ENCODE assay signal across 14 mouse cellular contexts in the genomic region with DNA sequence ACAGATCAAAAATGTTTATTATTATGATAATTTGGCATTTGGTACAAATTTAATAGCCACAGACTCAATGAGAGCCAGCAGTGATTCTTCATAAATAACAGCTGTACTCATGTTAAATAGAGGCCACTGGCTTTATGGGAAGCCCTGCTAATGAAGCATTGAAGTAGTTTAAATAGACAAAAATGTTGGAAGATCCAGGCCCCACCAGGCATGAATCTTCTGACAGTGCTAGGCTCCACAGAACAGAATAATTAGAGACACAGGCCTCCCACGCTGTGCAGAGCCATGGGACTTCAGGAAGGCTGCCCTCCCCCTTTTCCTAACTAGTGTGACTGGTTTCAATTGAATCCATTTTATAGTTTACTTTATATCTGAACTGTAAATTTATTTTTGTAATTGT. TPM values are rescaled to one million over a fixed set of nuclear protein-coding genes. Genes with fewer than 3 reads are reported as not detected.
DNase-seq lines count a peak whose midpoint lies in the region; ATAC-seq and TF ChIP-seq lines count a peak whose summit lies in the region.
"Had no signal": no experiment of that assay in that cellular context is flagged by ENCODE, and none has a peak within 500 bp of the region (broad histone marks: within the 10 kb centered on the region; RNA-seq: fewer than 3 reads in every experiment).

No protein-coding gene starts in this region.

- ATAC-seq in intestine, embryonic 15.5 days, result peak; percentile 62
- ATAC-seq in intestine, postnatal 0 days, result no peak
- peak; percentile 54 for ATAC-seq in midbrain, embryonic 12.5 days (ENCODE audit: low FRiP score, low read depth)
- ATAC-seq in neural tube, embryonic 15.5 days (ENCODE audit: low FRiP score), result peak; percentile 38; the same call in 1 of the 2 replicates
- ATAC-seq: inflammation-experienced regulatory T-cells, adult 6 months had no signal

- no peak overlapping the region for H3K9ac ChIP-seq in intestine, embryonic 15.5 days
- no peak overlapping the region for H3K9ac ChIP-seq in intestine, postnatal 0 days (ENCODE audit: low read depth, low read length)
- no peak overlapping the region for H3K9ac ChIP-seq in midbrain, embryonic 12.5 days (replicated peaks)
- H3K9ac ChIP-seq in neural tube, embryonic 15.5 days (replicated peaks), result no peak overlapping the region
- H3K9ac ChIP-seq: liver, embryonic 14.5 days had no signal

- no peak for DNase-seq in midbrain, embryonic 10.5 days (ENCODE audit: low spot score)
- peak; percentile 4 for DNase-seq in fat pad, adult 2 months (ENCODE audit: extremely low read depth, low read depth, low spot score)
- no peak for DNase-seq in gastrocnemius, adult 8-10 months (ENCODE audit: low spot score in 2 of 2)
- DNase-seq: cerebellum, adult 2 months; embryo, embryonic 11 days; right cerebral cortex, adult 18-20 months; thymus, postnatal 14 days had no signal

- no peaks in the 10 kb centered on the region for H3K27me3 ChIP-seq in intestine, embryonic 15.5 days (replicated peaks)
- H3K27me3 ChIP-seq in intestine, postnatal 0 days (replicated peaks; ENCODE audit: control insufficient read depth, insufficient read depth, low read length), result no peaks in the 10 kb centered on the region
- no peaks in the 10 kb centered on the region for H3K27me3 ChIP-seq in midbrain, embryonic 12.5 days
- H3K27me3 ChIP-seq in midbrain, embryonic 10.5 days (ENCODE audit: low read depth, poor library complexity, severe bottlenecking), result no peaks in the 10 kb centered on the region
- no peaks in the 10 kb centered on the region for H3K27me3 ChIP-seq in neural tube, embryonic 15.5 days (replicated peaks)

- H3K27ac ChIP-seq in intestine, embryonic 15.5 days, result no peak overlapping the region
- H3K27ac ChIP-seq in intestine, postnatal 0 days (ENCODE audit: low read depth, low read length), result no peak overlapping the region
- no peak overlapping the region for H3K27ac ChIP-seq in midbrain, embryonic 12.5 days (replicated peaks)
- H3K27ac ChIP-seq in midbrain, embryonic 10.5 days (replicated peaks), result no peak overlapping the region
- H3K27ac ChIP-seq in neural tube, embryonic 15.5 days (replicated peaks), result no peak overlapping the region
- H3K27ac ChIP-seq: liver, embryonic 14.5 days had no signal

- WGBS in intestine, embryonic 15.5 days, result 50% methylated on average over 1 of the region's 1 CpGs
- 44% methylated on average over 1 of the region's 1 CpGs for WGBS in intestine, postnatal 0 days
- WGBS in midbrain, embryonic 12.5 days, result 42% methylated on average over 1 of the region's 1 CpGs
- WGBS in midbrain, embryonic 10.5 days, result 62% methylated on average over 1 of the region's 1 CpGs
- WGBS in neural tube, embryonic 15.5 days, result 26% methylated on average over 1 of the region's 1 CpGs

- no peak for TF ChIP-seq CTCF in intestine, postnatal 0 days (IDR thresholded peaks at IDR 0.05; ENCODE audit: low read depth)

- H3K4me2 ChIP-seq in intestine, embryonic 15.5 days (replicated peaks), result no peak overlapping the region
- H3K4me2 ChIP-seq in intestine, postnatal 0 days (replicated peaks; ENCODE audit: low read depth), result no peak overlapping the region
- H3K4me2 ChIP-seq in midbrain, embryonic 12.5 days (replicated peaks), result no peak overlapping the region
- H3K4me2 ChIP-seq in neural tube, embryonic 15.5 days, result no peak overlapping the region

- H3K9me3 ChIP-seq in intestine, embryonic 15.5 days, result no peaks in the 10 kb centered on the region
- no peaks in the 10 kb centered on the region for H3K9me3 ChIP-seq in intestine, postnatal 0 days (ENCODE audit: control insufficient read depth)
- no peaks in the 10 kb centered on the region for H3K9me3 ChIP-seq in midbrain, embryonic 12.5 days
- H3K9me3 ChIP-seq in midbrain, embryonic 10.5 days (replicated peaks), result no peaks in the 10 kb centered on the region
- no peaks in the 10 kb centered on the region for H3K9me3 ChIP-seq in neural tube, embryonic 15.5 days (replicated peaks)

- H3K4me3 ChIP-seq in intestine, embryonic 15.5 days (replicated peaks), result no peak overlapping the region
- no peak overlapping the region for H3K4me3 ChIP-seq in intestine, postnatal 0 days (ENCODE audit: low read depth, low read length)
- no peak overlapping the region for H3K4me3 ChIP-seq in midbrain, embryonic 12.5 days
- no peak overlapping the region for H3K4me3 ChIP-seq in midbrain, embryonic 10.5 days
- no peak overlapping the region for H3K4me3 ChIP-seq in neural tube, embryonic 15.5 days (replicated peaks)

- H3K36me3 ChIP-seq in intestine, embryonic 15.5 days, result no peaks in the 10 kb centered on the region
- H3K36me3 ChIP-seq in intestine, postnatal 0 days (ENCODE audit: control insufficient read depth, insufficient read depth), result no peaks in the 10 kb centered on the region
- H3K36me3 ChIP-seq in midbrain, embryonic 12.5 days, result no peaks in the 10 kb centered on the region
- H3K36me3 ChIP-seq in midbrain, embryonic 10.5 days, result no peaks in the 10 kb centered on the region
- H3K36me3 ChIP-seq in neural tube, embryonic 15.5 days, result no peaks in the 10 kb centered on the region

- H3K4me1 ChIP-seq in intestine, embryonic 15.5 days (replicated peaks), result no peaks in the 10 kb centered on the region
- H3K4me1 ChIP-seq in intestine, postnatal 0 days (replicated peaks; ENCODE audit: control insufficient read depth, insufficient read depth, low read length), result no peaks in the 10 kb centered on the region
- H3K4me1 ChIP-seq in midbrain, embryonic 12.5 days, result no peaks in the 10 kb centered on the region; the same call in 1 of the 2 replicates
- no peaks in the 10 kb centered on the region for H3K4me1 ChIP-seq in midbrain, embryonic 10.5 days
- no peaks in the 10 kb centered on the region for H3K4me1 ChIP-seq in neural tube, embryonic 15.5 days

RNA-seq across cellular contexts. Expression of a gene that starts 11.8 kb away (rescaled TPM):
- polyA plus RNA-seq in intestine, embryonic 15.5 days (2015; fragmentation: Nextera tagmentation; extraction: Ambion mirVana), result 0.50 and 0.62 TPM in 2 replicates
- polyA plus RNA-seq in intestine, postnatal 0 days (2015; fragmentation: Nextera tagmentation; extraction: Ambion mirVana), result 0.52 and 0.61 TPM in 2 replicates
- 2.4 and 4.2 TPM in 2 replicates for polyA plus RNA-seq in midbrain, embryonic 12.5 days (2016; fragmentation: Nextera tagmentation; extraction: Ambion mirVana)
- 0.42 and 0.55 TPM in 2 replicates for polyA plus RNA-seq in midbrain, embryonic 10.5 days (2016; fragmentation: Nextera tagmentation; extraction: Ambion mirVana)
- polyA plus RNA-seq in neural tube, embryonic 15.5 days (2015; fragmentation: Nextera tagmentation; extraction: Ambion mirVana), result 9.4 and 12.9 TPM in 2 replicates
- total RNA-seq in gastrocnemius, adult 8-10 months (2022), result under 1 TPM in 1 of 4 experiments, not detected in 3; 0.13 TPM
- total RNA-seq: megakaryocyte progenitor cell, adult 5-6 weeks had no signal
